Mouse (Mus musculus): ENCODE data around the gene Gcnt2.

DNA sequence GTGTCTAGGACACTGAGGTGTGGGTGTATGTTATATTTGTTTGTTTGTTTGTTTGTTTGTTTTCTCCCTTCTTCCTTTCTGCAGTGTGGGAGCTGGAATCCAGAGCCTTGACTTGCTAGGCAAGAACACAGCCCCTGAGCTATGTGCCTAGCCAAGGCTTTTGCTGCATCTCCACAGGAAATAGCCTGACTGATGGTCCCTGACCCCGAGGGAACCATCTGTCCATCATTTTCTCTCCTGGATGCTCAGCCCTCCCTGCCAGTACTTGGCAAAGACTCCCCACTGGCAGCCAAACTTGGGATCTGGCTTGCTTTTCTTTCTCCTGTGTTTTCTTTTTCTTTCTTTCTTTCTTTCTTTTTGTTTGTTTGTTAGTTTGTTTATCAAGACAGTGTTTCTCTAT lies 17.4 kb upstream of the Gcnt2 start:
- TF ChIP-seq CTCF (IDR thresholded peaks at IDR 0.05; ENCODE audit: extremely low read depth, insufficient read depth, low read length) (no peak), POLR2A (IDR thresholded peaks at IDR 0.05; ENCODE audit: extremely low read depth, insufficient read depth, low read length) (no peak)

Measured in cortical plate, adult 2 months (tissue).